Mouse (Mus musculus): ENCODE measurements at regions not wholly inside any gene's neighbourhood (a gene's known extent, or its start where the extent isn't known, plus 50 kb on each side); places are given as distances from the start of the nearest gene placed in this dataset.

- TF ChIP-seq POLR2A (IDR thresholded peaks at IDR 0.05; ENCODE audit: low read depth, low read length) (no peak), CTCF (conservative IDR thresholded peaks at IDR 0.05; ENCODE audit: insufficient read depth, insufficient read length, low read depth, low read length) (no peak)
Measured at GRCm38 (mm10) chr17:63718972-63719715, 143.7 kb upstream of the Fer start.
